Mouse (Mus musculus) lung, postnatal 0 days (tissue): Measurements from ENCODE around the gene Itpka.

Source experiments
- CTCF ChIP-seq: IDR thresholded peaks from 2 replicates; pipeline ENCODE4 v1.5.1; 2016; ENCODE audit warnings: antibody characterized with exemption, mild to moderate bottlenecking
- EP300 ChIP-seq: IDR thresholded peaks from 2 replicates; pipeline ENCODE4 v1.6.1; 2016; ENCODE audit warnings: antibody characterized with exemption, mild to moderate bottlenecking, control low read depth

- TF ChIP-seq EP300 (no peak), CTCF (no peak)
These were observed 47.9 kb downstream of the Itpka start for GRCm38 (mm10) chr2:119789996-119790395.
